Mouse (Mus musculus) embryonic facial prominence, embryonic 12.5 days (tissue): ENCODE data around the gene Lmo4. TPM values are rescaled to one million over a fixed set of nuclear protein-coding genes. Genes with fewer than 3 reads are reported as not detected.
A peak's percentile ranks its signal among the peaks of the same experiment; 100 is the strongest.

Experiments used
- ATAC-seq: fragments of 200-750 bp; cut with Nextera tagmentation; 2 replicates; pipeline ENCODE4 v1.8.0; 2017; ENCODE audit not compliant: insufficient number of reproducible peaks, insufficient read depth, low FRiP score, low TSS enrichment
- H3K27ac ChIP-seq: fragments of 300-500 bp; sonication (generic); 2 replicates; pipeline ENCODE4 v1.5.1; 2016; ENCODE audit warnings: mild to moderate bottlenecking
- H3K27me3 ChIP-seq: fragments of 300-500 bp; sonication (generic); 2 replicates; pipeline ENCODE4 v1.6.1; 2016; ENCODE audit warnings: mild to moderate bottlenecking, moderate library complexity
- H3K36me3 ChIP-seq: fragments of 300-500 bp; sonication (generic); 2 replicates; pipeline ENCODE4 v1.6.1; 2016; ENCODE audit warnings: mild to moderate bottlenecking
- H3K4me1 ChIP-seq: fragments of 300-500 bp; sonication (generic); 2 replicates; pipeline ENCODE4 v1.6.1; 2016
- H3K4me2 ChIP-seq: fragments of 300-500 bp; sonication (generic); replicated peaks from 2 replicates; pipeline ENCODE4 v1.6.1; 2016; ENCODE audit warnings: mild to moderate bottlenecking, moderate library complexity
- H3K4me3 ChIP-seq: fragments of 300-500 bp; sonication (generic); 2 replicates; pipeline ENCODE4 v1.5.1; 2016; ENCODE audit warnings: mild to moderate bottlenecking
- H3K9ac ChIP-seq: fragments of 300-500 bp; sonication (generic); 2 replicates; pipeline ENCODE4 v1.6.1; 2016; ENCODE audit warnings: mild to moderate bottlenecking, moderate library complexity
- H3K9me3 ChIP-seq: fragments of 300-500 bp; sonication (generic); 2 replicates; pipeline ENCODE4 v1.6.1; 2016; ENCODE audit warnings: mild to moderate bottlenecking, moderate library complexity
- WGBS: fragments of 180-500 bp; shearing (Covaris S2); methylation state at CpG from one replicate; pipeline ENCODE4 v1.1.7; 2016; 5-methylcytosine and 5-hydroxymethylcytosine counted together
- polyA plus RNA-seq: library from polyadenylated mRNA; unstranded; fragments of >200 nt; fragmentation: Nextera tagmentation; extraction: Ambion mirVana; gene quantifications from 2 replicates; pipeline ENCODE4 v1.2.1, GENCODE M21; 2016

The Lmo4 gene
- polyA plus RNA-seq, 1 experiment from 2014 or later: 84.0 TPM

DNA sequence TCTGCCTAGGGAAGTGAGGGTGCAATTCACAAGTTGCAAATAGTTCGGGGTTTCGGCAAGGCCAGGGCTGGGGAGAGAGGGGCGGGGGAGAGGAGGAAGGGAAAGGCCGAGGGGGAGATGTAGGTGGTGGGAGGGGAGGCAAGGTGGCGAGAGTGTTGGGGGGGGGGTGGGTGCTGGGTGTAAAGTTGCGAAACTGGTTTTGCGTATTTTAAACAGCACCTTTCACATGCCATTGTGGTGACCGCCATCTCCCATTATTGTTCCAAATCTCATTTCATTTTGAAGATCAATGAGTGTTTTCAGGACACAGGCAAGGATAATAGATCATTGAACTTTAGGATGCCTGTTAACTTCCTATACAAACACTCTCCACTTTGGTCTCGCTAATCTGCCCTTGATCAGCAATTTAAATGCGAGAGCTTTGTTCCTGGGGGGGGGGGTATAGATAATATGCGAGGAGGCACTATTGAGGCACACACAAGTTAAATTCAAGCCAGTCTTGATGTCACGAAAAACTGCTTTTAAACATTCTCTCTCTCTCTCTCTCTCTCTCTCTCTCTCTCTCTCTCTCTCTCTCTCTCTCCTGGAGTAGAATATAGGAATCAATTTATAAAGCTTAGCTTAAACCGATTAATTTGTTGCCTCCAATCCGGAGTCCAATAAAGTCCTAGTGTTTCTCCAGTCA lies 2.3 kb downstream of the Lmo4 start:
- Histone ChIP-seq H3K9me3 (no peaks in the 10 kb centered on the region), H3K4me2 (peak overlapping the region; percentile 82), H3K27me3 (no peaks in the 10 kb centered on the region), H3K36me3 (peaks cover 4% of the 10 kb centered on the region; the same call in 1 of the 2 replicates), H3K4me3 (peak overlapping the region; percentile 75), H3K27ac (peak overlapping the region; percentile 92), H3K4me1 (peaks cover 31% of the 10 kb centered on the region; the same call in 1 of the 2 replicates), H3K9ac (peak overlapping the region; percentile 94)
- under 1% methylated on average over 13 of the region's 14 CpGs for WGBS
- no peak for ATAC-seq

DNA sequence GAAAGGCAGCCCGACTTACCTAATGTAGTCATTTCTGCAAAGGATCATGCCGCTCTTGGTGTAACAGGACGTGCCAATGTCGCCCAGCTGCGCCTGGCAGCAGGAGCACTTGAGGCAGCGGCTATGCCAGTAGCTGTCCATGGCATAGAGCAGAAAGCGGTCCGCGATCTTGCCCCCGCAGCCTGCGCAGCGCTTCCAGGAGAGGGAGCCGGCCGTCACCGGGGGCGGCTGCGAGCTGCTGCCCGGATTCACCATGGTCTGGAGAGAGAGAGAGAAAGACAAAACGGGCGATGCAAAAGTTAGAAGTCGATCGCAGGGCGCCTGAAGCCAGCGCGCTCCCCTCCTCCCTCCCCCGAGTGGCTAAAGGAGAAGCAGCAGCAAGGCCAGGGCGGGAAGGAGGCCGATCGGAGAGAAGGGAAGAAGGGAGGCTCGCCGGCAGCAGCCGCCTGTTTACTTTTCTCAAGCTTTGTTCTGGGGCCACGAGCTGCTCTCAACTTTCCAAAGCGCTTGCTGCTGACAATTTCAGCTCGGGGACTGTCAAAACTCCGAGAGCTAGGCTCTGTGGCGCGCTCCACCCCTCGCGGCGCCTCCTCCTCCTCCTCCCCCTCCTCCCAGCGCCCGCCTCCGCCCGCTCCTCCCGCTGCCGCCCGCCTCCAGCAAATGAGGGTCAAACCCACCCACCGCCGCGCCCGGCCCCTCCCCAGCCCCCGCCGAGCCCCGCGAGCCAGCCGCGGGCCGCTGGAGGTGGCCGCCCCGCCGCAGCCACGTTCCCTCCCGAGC lies 3.0 kb downstream of the Lmo4 start:
- Histone ChIP-seq H3K9me3 (no peaks in the 10 kb centered on the region), H3K9ac (peak overlapping the region; percentile 94), H3K4me1 (peaks cover 38% of the 10 kb centered on the region; the same call in 1 of the 2 replicates), H3K27me3 (no peaks in the 10 kb centered on the region), H3K4me3 (peak overlapping the region; percentile 75), H3K36me3 (peaks cover 4% of the 10 kb centered on the region; the same call in 1 of the 2 replicates), H3K4me2 (peak overlapping the region; percentile 82), H3K27ac (peak overlapping the region; percentile 92)
- WGBS: under 1% methylated on average over 54 of the region's 64 CpGs
- ATAC-seq: peak; percentile 11; the same call in 1 of the 2 replicates

GRCm38 (mm10) chr3:144185327-144186152 lies 19.5 kb downstream of the Lmo4 start:
- Histone ChIP-seq H3K4me1 (peaks cover 13% of the 10 kb centered on the region; the same call in 1 of the 2 replicates), H3K9me3 (no peaks in the 10 kb centered on the region), H3K4me2 (no peak overlapping the region), H3K4me3 (no peak overlapping the region), H3K27me3 (no peaks in the 10 kb centered on the region), H3K36me3 (peaks cover 30% of the 10 kb centered on the region), H3K27ac (0 out of 2 replicates have a peak overlapping the region, but pooled peaks have one; percentile 19), H3K9ac (no peak overlapping the region)
- 52% methylated on average over 13 of the region's 13 CpGs for WGBS
- ATAC-seq: 0 out of 2 replicates have a peak, but pooled peaks have one; percentile 18

- Histone ChIP-seq H3K4me1 (peaks cover 9% of the 10 kb centered on the region; the same call in 1 of the 2 replicates), H3K9me3 (no peaks in the 10 kb centered on the region), H3K27me3 (no peaks in the 10 kb centered on the region), H3K9ac (no peak overlapping the region), H3K4me2 (no peak overlapping the region), H3K36me3 (peaks cover 24% of the 10 kb centered on the region), H3K4me3 (no peak overlapping the region), H3K27ac (0 out of 2 replicates have a peak overlapping the region, but pooled peaks have one; percentile 19)
- WGBS: 70% methylated on average over 4 of the region's 4 CpGs
- no peak for ATAC-seq
These were observed 20.1 kb downstream of the Lmo4 start for GRCm38 (mm10) chr3:144184918-144185317.

- Histone ChIP-seq H3K4me1 (peaks cover 1% of the 10 kb centered on the region; the same call in 1 of the 2 replicates), H3K27ac (no peak overlapping the region), H3K9me3 (no peaks in the 10 kb centered on the region), H3K27me3 (no peaks in the 10 kb centered on the region), H3K4me3 (no peak overlapping the region), H3K36me3 (peaks cover under 1% of the 10 kb centered on the region; the same call in 1 of the 2 replicates), H3K9ac (no peak overlapping the region), H3K4me2 (no peak overlapping the region)
- no peak for ATAC-seq
- WGBS: 68% methylated on average over 6 of the region's 6 CpGs
These were observed 22.8 kb downstream of the Lmo4 start for GRCm38 (mm10) chr3:144182229-144182628.

GRCm38 (mm10) chr3:144178937-144179336 lies 26.1 kb downstream of the Lmo4 start:
- Histone ChIP-seq H3K9me3 (no peaks in the 10 kb centered on the region), H3K4me3 (no peak overlapping the region), H3K27me3 (no peaks in the 10 kb centered on the region), H3K27ac (no peak overlapping the region), H3K4me1 (no peaks in the 10 kb centered on the region), H3K9ac (no peak overlapping the region), H3K36me3 (no peaks in the 10 kb centered on the region), H3K4me2 (no peak overlapping the region)
- WGBS: 60% methylated on average over 3 of the region's 3 CpGs
- no peak for ATAC-seq

DNA sequence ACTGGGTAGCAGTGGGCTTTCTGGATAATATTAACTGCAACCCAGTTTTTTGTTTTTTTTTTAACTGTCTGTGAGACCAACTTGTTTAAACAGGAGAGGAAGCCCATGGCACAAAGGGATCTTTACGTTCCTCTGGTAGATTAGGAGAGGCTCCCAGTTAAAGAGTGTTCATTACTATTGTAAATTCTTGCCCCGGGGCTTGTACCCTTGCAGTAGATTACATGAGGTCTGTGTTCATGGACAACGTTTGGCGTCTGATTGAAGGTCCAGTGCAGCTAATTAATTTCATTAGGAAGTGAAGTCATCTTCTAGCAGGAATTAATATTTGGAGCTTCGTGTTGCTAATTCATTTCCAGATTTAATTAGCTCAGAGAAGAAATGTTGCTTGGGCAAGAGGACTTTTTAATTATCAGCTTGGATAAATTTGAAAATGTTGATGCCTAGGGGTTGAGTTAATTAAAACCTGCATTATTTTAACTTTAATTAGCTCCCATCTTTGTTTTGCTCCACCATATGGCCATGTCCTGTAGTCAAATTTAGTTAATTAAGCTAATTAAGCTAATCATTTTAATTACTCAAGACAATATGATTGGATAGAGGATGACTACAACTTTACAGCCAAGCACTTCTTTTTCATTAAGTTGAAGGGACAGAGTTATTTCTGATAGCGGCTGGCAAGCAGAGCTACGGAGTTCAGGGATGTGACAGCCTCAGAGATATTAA lies 31.0 kb downstream of the Lmo4 start:
- 44% methylated on average over 7 of the region's 7 CpGs for WGBS
- Histone ChIP-seq H3K4me1 (no peaks in the 10 kb centered on the region), H3K4me2 (no peak overlapping the region), H3K36me3 (no peaks in the 10 kb centered on the region), H3K4me3 (no peak overlapping the region), H3K27ac (no peak overlapping the region), H3K27me3 (no peaks in the 10 kb centered on the region), H3K9me3 (no peaks in the 10 kb centered on the region), H3K9ac (no peak overlapping the region)
- no peak for ATAC-seq

GRCm38 (mm10) chr3:144173138-144173537 lies 31.9 kb downstream of the Lmo4 start:
- H3K27ac ChIP-seq: no peak overlapping the region
- no peak overlapping the region for H3K4me2 ChIP-seq
- WGBS: 89% methylated on average over 11 of the region's 11 CpGs
- H3K4me1 ChIP-seq: no peaks in the 10 kb centered on the region
- no peak overlapping the region for H3K4me3 ChIP-seq
- ATAC-seq: no peak
- no peak overlapping the region for H3K9ac ChIP-seq
- no peaks in the 10 kb centered on the region for H3K36me3 ChIP-seq
- no peaks in the 10 kb centered on the region for H3K9me3 ChIP-seq
- no peaks in the 10 kb centered on the region for H3K27me3 ChIP-seq

DNA sequence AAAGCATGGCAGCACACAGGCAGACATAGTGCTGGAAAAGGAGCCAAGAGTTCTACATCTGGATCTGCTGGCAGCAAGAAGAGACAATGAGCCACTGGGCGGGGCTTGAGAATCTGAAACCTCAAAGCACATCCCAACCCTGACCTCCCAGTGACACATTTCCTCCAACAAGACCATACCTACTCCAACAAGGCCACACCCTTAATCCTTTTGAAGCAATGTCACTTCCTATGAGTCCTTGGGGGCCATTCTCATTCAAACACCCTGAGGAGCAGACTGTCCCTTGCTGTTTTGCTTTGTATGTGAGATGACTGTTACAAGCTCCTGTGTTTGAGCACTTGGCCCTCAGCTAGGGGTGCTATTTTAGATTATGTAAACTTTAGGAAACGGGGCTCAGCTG lies 33.3 kb downstream of the Lmo4 start:
- no peaks in the 10 kb centered on the region for H3K36me3 ChIP-seq
- no peak for ATAC-seq

GRCm38 (mm10) chr3:144170539-144170938 lies 34.5 kb downstream of the Lmo4 start:
- no peaks in the 10 kb centered on the region for H3K36me3 ChIP-seq
- H3K4me1 ChIP-seq: no peaks in the 10 kb centered on the region
- no peaks in the 10 kb centered on the region for H3K9me3 ChIP-seq
- no peak overlapping the region for H3K4me2 ChIP-seq
- H3K9ac ChIP-seq: no peak overlapping the region
- ATAC-seq: no peak
- no peak overlapping the region for H3K27ac ChIP-seq
- WGBS: 74% methylated on average over 2 of the region's 2 CpGs
- no peaks in the 10 kb centered on the region for H3K27me3 ChIP-seq
- H3K4me3 ChIP-seq: no peak overlapping the region

More for the DNA sequence above, 33.3 kb downstream of the Lmo4 start:
- no peaks in the 10 kb centered on the region for H3K9me3 ChIP-seq
- no peak overlapping the region for H3K4me3 ChIP-seq
- H3K27me3 ChIP-seq: no peaks in the 10 kb centered on the region
- 86% methylated on average over 2 of the region's 2 CpGs for WGBS
- H3K9ac ChIP-seq: no peak overlapping the region
- H3K4me2 ChIP-seq: no peak overlapping the region
- H3K4me1 ChIP-seq: no peaks in the 10 kb centered on the region
- H3K27ac ChIP-seq: no peak overlapping the region
